Mouse (Mus musculus) cerebellum, postnatal 25 days (tissue): ENCODE measurements at regions not wholly inside any gene's neighbourhood (a gene's known extent, or its start where the extent isn't known, plus 50 kb on each side); places are given as distances from the start of the nearest gene placed in this dataset.
A peak's percentile ranks its signal among the peaks of the same experiment; 100 is the strongest.
"Not testable (repeated sequence)": the region's sequence is repeated elsewhere in the genome, so short reads cannot be mapped to it uniquely, and the experiment has no call there.

Experiments
- DNase-seq, 2 experiments: peaks; one replicate each; pipeline ENCODE4 v3.0.0; 2021; ENCODE audit warnings: mixed read lengths in 2 of 2

- no peak for DNase-seq
Measured at GRCm38 (mm10) chr3:50643068-50643467, 199.7 kb upstream of the Slc7a11 start.

GRCm38 (mm10) chr3:50639907-50640323 lies 196.5 kb upstream of the Slc7a11 start:
- DNase-seq = no peak

- DNase-seq = no peak
Measured at GRCm38 (mm10) chr3:50634457-50635075, 191.2 kb upstream of the Slc7a11 start.

- DNase-seq = no peak
Measured at GRCm38 (mm10) chr3:50631286-50631685, 187.9 kb upstream of the Slc7a11 start.

GRCm38 (mm10) chr3:50628092-50628696 lies 184.8 kb upstream of the Slc7a11 start:
- DNase-seq = no peak

- not testable (repeated sequence) for DNase-seq
Measured at GRCm38 (mm10) chr3:50621176-50621575, 177.8 kb upstream of the Slc7a11 start.

GRCm38 (mm10) chr3:50619061-50619460 lies 175.6 kb upstream of the Slc7a11 start:
- no peak for DNase-seq

GRCm38 (mm10) chr3:50615384-50616285 lies 172.2 kb upstream of the Slc7a11 start:
- DNase-seq = no peak

- no peak for DNase-seq
Measured at GRCm38 (mm10) chr3:50613011-50613410, 169.6 kb upstream of the Slc7a11 start.

GRCm38 (mm10) chr3:50609341-50610012 lies 166.1 kb upstream of the Slc7a11 start:
- DNase-seq = no peak

GRCm38 (mm10) chr3:50607736-50608135 lies 164.3 kb upstream of the Slc7a11 start:
- no peak for DNase-seq

- peak; percentile 60 to 69 for DNase-seq
Measured at GRCm38 (mm10) chr3:50606986-50607385, 163.6 kb upstream of the Slc7a11 start.

- no peak for DNase-seq
Measured at GRCm38 (mm10) chr3:50605750-50606149, 162.3 kb upstream of the Slc7a11 start.

- no peak for DNase-seq
Measured at GRCm38 (mm10) chr3:50603182-50603581, 159.8 kb upstream of the Slc7a11 start.

- DNase-seq = no peak
Measured at GRCm38 (mm10) chr3:50595732-50596131, 152.3 kb upstream of the Slc7a11 start.

GRCm38 (mm10) chr3:50584323-50584722 lies 140.9 kb upstream of the Slc7a11 start:
- DNase-seq = no peak

GRCm38 (mm10) chr3:50583475-50583874 lies 140.1 kb upstream of the Slc7a11 start:
- no peak for DNase-seq

- DNase-seq = no peak
Measured at GRCm38 (mm10) chr3:50574388-50574787, 131.0 kb upstream of the Slc7a11 start.

GRCm38 (mm10) chr3:50570027-50570426 lies 126.6 kb upstream of the Slc7a11 start:
- DNase-seq = no peak

GRCm38 (mm10) chr3:50569565-50569964 lies 126.2 kb upstream of the Slc7a11 start:
- peak in 1 of 2 experiments; percentile 31 for DNase-seq

- DNase-seq = no peak
Measured at GRCm38 (mm10) chr3:50554150-50554549, 110.7 kb upstream of the Slc7a11 start.

GRCm38 (mm10) chr3:50548568-50548967 lies 105.2 kb upstream of the Slc7a11 start:
- no peak for DNase-seq

GRCm38 (mm10) chr3:50530654-50531053 lies 87.2 kb upstream of the Slc7a11 start:
- no peak for DNase-seq
